Mouse (Mus musculus) adrenal gland, postnatal 14 days (tissue): Measurements from ENCODE around the gene Dyrk2. TPM values are rescaled to one million over a fixed set of nuclear protein-coding genes. Genes with fewer than 3 reads are reported as not detected.

ENCODE experiments used
- DNase-seq: peaks from one replicate; pipeline ENCODE4 v3.0.0; 2021; ENCODE audit warnings: mixed read lengths
- total RNA-seq: library from RNA; stranded (reverse); gene quantifications from 2 replicates; pipeline ENCODE4 v1.2.3, GENCODE M21; 2021

Gene Dyrk2
- total RNA-seq, 1 experiment from 2014 or later: 39.8 TPM

GRCm38 (mm10) chr10:118846991-118847545, 22.9 kb downstream of the Dyrk2 start:
- no peak for DNase-seq

- DNase-seq: no peak
Measured at GRCm38 (mm10) chr10:118840598-118840997, 29.4 kb downstream of the Dyrk2 start.

GRCm38 (mm10) chr10:118839343-118840141, 30.5 kb downstream of the Dyrk2 start:
- no peak for DNase-seq

- no peak for DNase-seq
Measured at GRCm38 (mm10) chr10:118837636-118838035, 32.4 kb downstream of the Dyrk2 start.

GRCm38 (mm10) chr10:118831190-118831589, 38.8 kb downstream of the Dyrk2 start:
- DNase-seq: no peak

- no peak for DNase-seq
Measured at GRCm38 (mm10) chr10:118829641-118830040, 40.4 kb downstream of the Dyrk2 start.

- no peak for DNase-seq
Measured at GRCm38 (mm10) chr10:118827116-118827515, 42.9 kb downstream of the Dyrk2 start.

GRCm38 (mm10) chr10:118824830-118825229, 45.2 kb downstream of the Dyrk2 start:
- DNase-seq: no peak

GRCm38 (mm10) chr10:118820901-118821300, 49.1 kb downstream of the Dyrk2 start:
- DNase-seq: peak; percentile 21

- DNase-seq: no peak
Measured at GRCm38 (mm10) chr10:118819846-118820245, 50.2 kb downstream of the Dyrk2 start.

- DNase-seq: no peak
Measured at GRCm38 (mm10) chr10:118817089-118817488, 52.9 kb downstream of the Dyrk2 start.

GRCm38 (mm10) chr10:118811945-118812344, 58.1 kb downstream of the Dyrk2 start:
- no peak for DNase-seq

GRCm38 (mm10) chr10:118810908-118811711, 58.9 kb downstream of the Dyrk2 start:
- DNase-seq: peak; percentile 30
